29 mouse cellular contexts compared by ENCODE assay signal in genomic region chr11:101995938-101996337, GRCm38 (mm10). TPM values are rescaled to one million over a fixed set of nuclear protein-coding genes. Genes with fewer than 3 reads are reported as not detected.
"Had no signal": no experiment of that assay in that cellular context is flagged by ENCODE, and none has a peak within 500 bp of the region (broad histone marks: within the 10 kb centered on the region; RNA-seq: fewer than 3 reads in every experiment).

No protein-coding gene starts in this region.

- H3K9ac ChIP-seq: liver, embryonic 13.5 days; liver, embryonic 15.5 days; liver, postnatal 0 days; lung, embryonic 15.5 days; midbrain, embryonic 12.5 days had no signal

- H3K36me3 ChIP-seq: liver, embryonic 13.5 days; liver, embryonic 15.5 days; lung, embryonic 15.5 days had no signal

- H3K4me3 ChIP-seq: liver, embryonic 13.5 days; liver, embryonic 15.5 days; lung, embryonic 15.5 days; midbrain, embryonic 10.5 days; midbrain, embryonic 12.5 days had no signal

- H3K27me3 ChIP-seq: liver, embryonic 13.5 days; liver, embryonic 15.5 days; lung, embryonic 15.5 days had no signal

- H3K27ac ChIP-seq: liver, embryonic 13.5 days; liver, embryonic 15.5 days; lung, embryonic 15.5 days; macrophage; midbrain, embryonic 10.5 days; midbrain, embryonic 12.5 days had no signal

- ATAC-seq: liver, postnatal 0 days; lung, postnatal 0 days; midbrain, embryonic 16.5 days had no signal

- H3K4me2 ChIP-seq: liver, embryonic 13.5 days; liver, embryonic 15.5 days; lung, embryonic 15.5 days; midbrain, embryonic 12.5 days had no signal

- H3K9me3 ChIP-seq: liver, embryonic 13.5 days; liver, embryonic 15.5 days; lung, embryonic 15.5 days; midbrain, embryonic 10.5 days; midbrain, embryonic 12.5 days had no signal

- H3K4me1 ChIP-seq: lung, embryonic 15.5 days; midbrain, embryonic 12.5 days had no signal

- DNase-seq: liver, embryonic 13.5 days; liver, postnatal 0 days; lung, adult 2 months; lung, postnatal 14 days; lung, postnatal 36 days; midbrain, embryonic 14.5 days; retina, postnatal 1 day; right cerebral cortex, adult 18-20 months; right cerebral cortex, postnatal 25 days; right cerebral cortex, postnatal 4 days; spleen, adult 18-20 months; thymus, adult 18-20 months; thymus, postnatal 14 days; thymus, postnatal 36 days had no signal

RNA-seq across cellular contexts. Expression of gene Cfap97d1, which starts 11.9 kb away (rescaled TPM):
- total RNA-seq: megakaryocyte, adult 5-6 weeks; megakaryocyte-erythroid progenitor cell, adult 5-6 weeks; neutrophil, adult 5-6 weeks had no signal
- polyA plus RNA-seq: liver, embryonic 13.5 days; liver, embryonic 15.5 days; liver, postnatal 0 days; lung, adult 2 months; lung, embryonic 15.5 days; macrophage; midbrain, embryonic 10.5 days; midbrain, embryonic 12.5 days; midbrain, embryonic 14.5 days; midbrain, embryonic 16.5 days; neural tube, embryonic 11.5 days; neural tube, embryonic 14.5 days; small intestine, adult 2 months; stomach, embryonic 14.5 days; thymus, postnatal 0 days had no signal

RNA-seq across cellular contexts. Expression of gene Sost, which starts 29.1 kb away (rescaled TPM):
- total RNA-seq: megakaryocyte, adult 5-6 weeks; megakaryocyte-erythroid progenitor cell, adult 5-6 weeks; neutrophil, adult 5-6 weeks had no signal
- polyA plus RNA-seq: liver, postnatal 0 days; lung, postnatal 0 days; macrophage; midbrain, embryonic 14.5 days; midbrain, embryonic 16.5 days; neural tube, embryonic 11.5 days; neural tube, embryonic 14.5 days; small intestine, adult 2 months; stomach, embryonic 14.5 days had no signal

RNA-seq across cellular contexts. Expression of gene Mpp3, which starts 32.3 kb away (rescaled TPM):
- total RNA-seq: megakaryocyte, adult 5-6 weeks; megakaryocyte-erythroid progenitor cell, adult 5-6 weeks; neutrophil, adult 5-6 weeks had no signal
- polyA plus RNA-seq: macrophage had no signal
